Mouse (Mus musculus): Measurements from ENCODE around the gene Oxct2a. TPM values are rescaled to one million over a fixed set of nuclear protein-coding genes. Genes with fewer than 3 reads are reported as not detected.
A peak's percentile ranks its signal among the peaks of the same experiment; 100 is the strongest.

Oxct2a gene
- not detected in 2 replicates for polyA plus RNA-seq (2016; fragmentation: Nextera tagmentation; extraction: Ambion mirVana)

- Histone ChIP-seq H3K27me3 (ENCODE audit: low read depth, poor library complexity, severe bottlenecking) (peaks cover 44% of the 10 kb centered on the region), H3K36me3 (no peaks in the 10 kb centered on the region), H3K9me3 (replicated peaks) (no peaks in the 10 kb centered on the region), H3K27ac (no peak within 1 kb of the TSS), H3K4me3 (peak within 1 kb of the TSS; percentile 43), H3K4me1 (peaks cover 12% of the 10 kb centered on the region)
- WGBS: 11% methylated on average over 13 of the region's 13 CpGs
- DNase-seq (ENCODE audit: low spot score): peak; percentile 47
Observed at GRCm38 (mm10) chr4:123323534-123323933, at the start of gene Oxct2a. Oxct2a (minus strand) TSS chr4:123323634.

- Histone ChIP-seq H3K4me3 (no peak overlapping the region), H3K4me1 (no peaks in the 10 kb centered on the region), H3K9me3 (replicated peaks) (no peaks in the 10 kb centered on the region), H3K36me3 (peaks cover 96% of the 10 kb centered on the region), H3K27me3 (ENCODE audit: low read depth, poor library complexity, severe bottlenecking) (no peaks in the 10 kb centered on the region), H3K27ac (no peak overlapping the region)
- WGBS: 93% methylated on average over 4 of the region's 4 CpGs
- no peak for DNase-seq (ENCODE audit: low spot score)
Observed at GRCm38 (mm10) chr4:123363555-123363954, 40.1 kb upstream of the Oxct2a start.

GRCm38 (mm10) chr4:123360771-123361170 lies 37.3 kb upstream of the Oxct2a start:
- no peaks in the 10 kb centered on the region for H3K9me3 ChIP-seq (replicated peaks)
- DNase-seq (ENCODE audit: low spot score): peak; percentile 21
- H3K27me3 ChIP-seq (ENCODE audit: low read depth, poor library complexity, severe bottlenecking): no peaks in the 10 kb centered on the region
- no peak overlapping the region for H3K27ac ChIP-seq
- H3K4me3 ChIP-seq: no peak overlapping the region
- WGBS: 95% methylated on average over 12 of the region's 12 CpGs
- peaks cover 96% of the 10 kb centered on the region for H3K36me3 ChIP-seq
- H3K4me1 ChIP-seq: no peaks in the 10 kb centered on the region

- Histone ChIP-seq H3K4me1 (no peaks in the 10 kb centered on the region), H3K27ac (no peak overlapping the region), H3K9me3 (replicated peaks) (no peaks in the 10 kb centered on the region), H3K4me3 (no peak overlapping the region), H3K36me3 (peaks cover 96% of the 10 kb centered on the region), H3K27me3 (ENCODE audit: low read depth, poor library complexity, severe bottlenecking) (no peaks in the 10 kb centered on the region)
- DNase-seq (ENCODE audit: low spot score): peak; percentile 27
- WGBS: 95% methylated on average over 7 of the region's 7 CpGs
Observed at GRCm38 (mm10) chr4:123358613-123359012, 35.2 kb upstream of the Oxct2a start.

- H3K36me3 ChIP-seq: peaks cover 96% of the 10 kb centered on the region
- peak; percentile 26 for DNase-seq (ENCODE audit: low spot score)
- no peaks in the 10 kb centered on the region for H3K4me1 ChIP-seq
- no peak overlapping the region for H3K27ac ChIP-seq
- H3K27me3 ChIP-seq (ENCODE audit: low read depth, poor library complexity, severe bottlenecking): no peaks in the 10 kb centered on the region
- no peak overlapping the region for H3K4me3 ChIP-seq
- WGBS: 91% methylated on average over 8 of the region's 8 CpGs
- no peaks in the 10 kb centered on the region for H3K9me3 ChIP-seq (replicated peaks)
Observed at GRCm38 (mm10) chr4:123355941-123356340, 32.5 kb upstream of the Oxct2a start.

- peaks cover 100% of the 10 kb centered on the region for H3K36me3 ChIP-seq
Observed at GRCm38 (mm10) chr4:123353271-123353877, 29.9 kb upstream of the Oxct2a start.

GRCm38 (mm10) chr4:123343471-123343789 lies 20.0 kb upstream of the Oxct2a start:
- 7% methylated on average over 6 of the region's 6 CpGs for WGBS
- Histone ChIP-seq H3K27me3 (ENCODE audit: low read depth, poor library complexity, severe bottlenecking) (peaks cover 62% of the 10 kb centered on the region), H3K36me3 (peaks cover 6% of the 10 kb centered on the region), H3K27ac (no peak overlapping the region), H3K9me3 (replicated peaks) (no peaks in the 10 kb centered on the region), H3K4me3 (peak overlapping the region; percentile 61), H3K4me1 (peaks cover 14% of the 10 kb centered on the region)
- DNase-seq (ENCODE audit: low spot score): no peak

More at GRCm38 (mm10) chr4:123353271-123353877, 29.9 kb upstream of the Oxct2a start:
- Histone ChIP-seq H3K4me1 (no peaks in the 10 kb centered on the region), H3K9me3 (replicated peaks) (no peaks in the 10 kb centered on the region), H3K27ac (no peak overlapping the region), H3K27me3 (ENCODE audit: low read depth, poor library complexity, severe bottlenecking) (no peaks in the 10 kb centered on the region), H3K4me3 (no peak overlapping the region)
- 92% methylated on average over 10 of the region's 10 CpGs for WGBS
- DNase-seq (ENCODE audit: low spot score): no peak

- Histone ChIP-seq H3K27ac (no peak within 1 kb of the TSS), H3K4me3 (peak within 1 kb of the TSS; percentile 61), H3K27me3 (ENCODE audit: low read depth, poor library complexity, severe bottlenecking) (peaks cover 62% of the 10 kb centered on the region), H3K9me3 (replicated peaks) (no peaks in the 10 kb centered on the region), H3K36me3 (peaks cover 3% of the 10 kb centered on the region; the same call in 1 of the 2 replicates), H3K4me1 (peaks cover 14% of the 10 kb centered on the region)
- peak; percentile 87 for DNase-seq (ENCODE audit: low spot score)
- under 1% methylated on average over 65 of the region's 65 CpGs for WGBS
Observed at GRCm38 (mm10) chr4:123342642-123343470, 19.4 kb upstream of the Oxct2a start, which contains the start of gene Bmp8a. Bmp8a (minus strand) TSS chr4:123343252.

GRCm38 (mm10) chr4:123342091-123342641 lies 18.7 kb upstream of the Oxct2a start:
- Histone ChIP-seq H3K4me1 (peaks cover 14% of the 10 kb centered on the region), H3K9me3 (replicated peaks) (no peaks in the 10 kb centered on the region), H3K27ac (no peak overlapping the region), H3K36me3 (no peaks in the 10 kb centered on the region), H3K4me3 (peak overlapping the region; percentile 61), H3K27me3 (ENCODE audit: low read depth, poor library complexity, severe bottlenecking) (peaks cover 62% of the 10 kb centered on the region)
- no peak for DNase-seq (ENCODE audit: low spot score)
- 3% methylated on average over 43 of the region's 43 CpGs for WGBS

GRCm38 (mm10) chr4:123340232-123340631 lies 16.8 kb upstream of the Oxct2a start:
- whole genome bisulfite sequencing: 63% methylated on average over 5 of the region's 5 CpGs
- H3K4me1 ChIP-seq: peaks cover 20% of the 10 kb centered on the region
- no peaks in the 10 kb centered on the region for H3K36me3 ChIP-seq
- no peak overlapping the region for H3K4me3 ChIP-seq
- no peak for DNase-seq (ENCODE audit: low spot score)
- no peaks in the 10 kb centered on the region for H3K9me3 ChIP-seq (replicated peaks)
- no peak overlapping the region for H3K27ac ChIP-seq
- H3K27me3 ChIP-seq (ENCODE audit: low read depth, poor library complexity, severe bottlenecking): peaks cover 62% of the 10 kb centered on the region

GRCm38 (mm10) chr4:123337693-123338092 lies 14.3 kb upstream of the Oxct2a start:
- Histone ChIP-seq H3K9me3 (replicated peaks) (no peaks in the 10 kb centered on the region), H3K36me3 (no peaks in the 10 kb centered on the region), H3K4me1 (peaks cover 13% of the 10 kb centered on the region), H3K27me3 (ENCODE audit: low read depth, poor library complexity, severe bottlenecking) (peaks cover 40% of the 10 kb centered on the region), H3K4me3 (no peak overlapping the region), H3K27ac (no peak overlapping the region)
- WGBS: 90% methylated on average over 4 of the region's 4 CpGs
- DNase-seq (ENCODE audit: low spot score): no peak

- peaks cover 23% of the 10 kb centered on the region for H3K27me3 ChIP-seq (ENCODE audit: low read depth, poor library complexity, severe bottlenecking)
- no peaks in the 10 kb centered on the region for H3K9me3 ChIP-seq (replicated peaks)
- no peak overlapping the region for H3K27ac ChIP-seq
- H3K36me3 ChIP-seq: no peaks in the 10 kb centered on the region
- no peak overlapping the region for H3K4me3 ChIP-seq
- H3K4me1 ChIP-seq: peaks cover 7% of the 10 kb centered on the region; the same call in 1 of the 2 replicates
- 65% methylated on average over 14 of the region's 14 CpGs for WGBS
- DNase-seq (ENCODE audit: low spot score): no peak
Observed at GRCm38 (mm10) chr4:123335796-123336585, 12.6 kb upstream of the Oxct2a start.
